19 mouse cellular contexts compared by ENCODE assay signal in genomic region chr11:79638691-79639090, GRCm38 (mm10). TPM values are rescaled to one million over a fixed set of nuclear protein-coding genes. Genes with fewer than 3 reads are reported as not detected.
A peak's percentile ranks its signal among the peaks of the same experiment; 100 is the strongest.
DNase-seq lines count a peak whose midpoint lies in the region; ATAC-seq lines count a peak whose summit lies in the region.
"Had no signal": no experiment of that assay in that cellular context is flagged by ENCODE, and none has a peak within 500 bp of the region (broad histone marks: within the 10 kb centered on the region; RNA-seq: fewer than 3 reads in every experiment).

No protein-coding gene starts in this region.

- WGBS in forebrain, embryonic 11.5 days = 63% methylated on average over 5 of the region's 5 CpGs
- WGBS in forebrain, embryonic 15.5 days = 45% methylated on average over 5 of the region's 5 CpGs
- 31% methylated on average over 5 of the region's 5 CpGs for WGBS in hindbrain, embryonic 13.5 days
- 37% methylated on average over 5 of the region's 5 CpGs for WGBS in hindbrain, embryonic 11.5 days
- 10% methylated on average over 5 of the region's 5 CpGs for WGBS in midbrain, embryonic 14.5 days
- WGBS in midbrain, embryonic 13.5 days = 11% methylated on average over 5 of the region's 5 CpGs
- WGBS in embryonic facial prominence, embryonic 10.5 days = 81% methylated on average over 5 of the region's 5 CpGs

- no peak overlapping the region for H3K4me2 ChIP-seq in forebrain, embryonic 11.5 days (ENCODE audit: low read depth, low read length, severe bottlenecking)
- no peak overlapping the region for H3K4me2 ChIP-seq in forebrain, embryonic 15.5 days (replicated peaks)
- H3K4me2 ChIP-seq in hindbrain, embryonic 13.5 days = no peak overlapping the region
- H3K4me2 ChIP-seq in hindbrain, embryonic 11.5 days (replicated peaks; ENCODE audit: low read depth, low read length) = no peak overlapping the region
- H3K4me2 ChIP-seq in midbrain, embryonic 14.5 days (ENCODE audit: low read length) = no peak overlapping the region
- H3K4me2 ChIP-seq in midbrain, embryonic 13.5 days (replicated peaks) = no peak overlapping the region
- H3K4me2 ChIP-seq: embryonic facial prominence, embryonic 13.5 days; heart, embryonic 13.5 days; intestine, embryonic 15.5 days had no signal

- H3K9me3 ChIP-seq in forebrain, embryonic 11.5 days (ENCODE audit: control insufficient read depth, low read length) = no peaks in the 10 kb centered on the region
- H3K9me3 ChIP-seq in forebrain, embryonic 15.5 days = no peaks in the 10 kb centered on the region
- 0 out of 2 replicates have a peak, but pooled peaks cover 3% of the 10 kb centered on the region for H3K9me3 ChIP-seq in hindbrain, embryonic 13.5 days
- H3K9me3 ChIP-seq in hindbrain, embryonic 11.5 days (ENCODE audit: control insufficient read depth, low read length) = no peaks in the 10 kb centered on the region
- H3K9me3 ChIP-seq in midbrain, embryonic 14.5 days (ENCODE audit: control insufficient read depth, low read length) = no peaks in the 10 kb centered on the region
- peaks cover 3% of the 10 kb centered on the region; the same call in 1 of the 2 replicates for H3K9me3 ChIP-seq in midbrain, embryonic 13.5 days
- H3K9me3 ChIP-seq in embryonic facial prominence, embryonic 10.5 days = peaks cover 6% of the 10 kb centered on the region; the same call in 1 of the 2 replicates
- H3K9me3 ChIP-seq: embryonic facial prominence, embryonic 13.5 days; intestine, embryonic 15.5 days had no signal

- no peak for ATAC-seq in forebrain, embryonic 11.5 days (replicated peaks; ENCODE audit: low FRiP score)
- no peak for ATAC-seq in forebrain, embryonic 15.5 days (replicated peaks)
- ATAC-seq in hindbrain, embryonic 13.5 days (ENCODE audit: low FRiP score) = no peak
- ATAC-seq in hindbrain, embryonic 11.5 days (ENCODE audit: low FRiP score) = no peak
- ATAC-seq in midbrain, embryonic 14.5 days (ENCODE audit: low FRiP score, low TSS enrichment) = no peak
- ATAC-seq in midbrain, embryonic 13.5 days = no peak
- no peak for ATAC-seq in megakaryocyte, adult 5-6 weeks (ENCODE audit: poor library complexity, severe bottlenecking)
- ATAC-seq: intestine, embryonic 15.5 days had no signal

- no peak for DNase-seq in forebrain, embryonic 11.5 days (ENCODE audit: low spot score)
- no peak for DNase-seq in hindbrain, embryonic 11.5 days (ENCODE audit: low spot score)
- DNase-seq in midbrain, embryonic 14.5 days = peak; percentile 51
- DNase-seq in embryonic facial prominence, embryonic 10.5 days (ENCODE audit: low spot score) = no peak
- DNase-seq: adrenal gland, postnatal 10 days; cerebellum, adult 11-12 months; cerebellum, adult 9-10 months; cerebellum, postnatal 25 days; gastrocnemius, postnatal 36 days; heart, adult 11 months; heart, postnatal 36 days had no signal

- no peaks in the 10 kb centered on the region for H3K36me3 ChIP-seq in forebrain, embryonic 11.5 days (ENCODE audit: control insufficient read depth, insufficient read depth, low read length)
- H3K36me3 ChIP-seq in forebrain, embryonic 15.5 days = 0 out of 2 replicates have a peak, but pooled peaks cover 9% of the 10 kb centered on the region
- H3K36me3 ChIP-seq in hindbrain, embryonic 13.5 days = peaks cover 15% of the 10 kb centered on the region
- H3K36me3 ChIP-seq in hindbrain, embryonic 11.5 days (ENCODE audit: control insufficient read depth, insufficient read depth, low read length) = no peaks in the 10 kb centered on the region
- 0 out of 2 replicates have a peak, but pooled peaks cover 3% of the 10 kb centered on the region for H3K36me3 ChIP-seq in midbrain, embryonic 14.5 days (ENCODE audit: control insufficient read depth, insufficient read depth, low read length)
- H3K36me3 ChIP-seq in midbrain, embryonic 13.5 days = peaks cover 4% of the 10 kb centered on the region; the same call in 1 of the 2 replicates
- H3K36me3 ChIP-seq in embryonic facial prominence, embryonic 10.5 days (replicated peaks) = peaks cover 5% of the 10 kb centered on the region
- H3K36me3 ChIP-seq: embryonic facial prominence, embryonic 13.5 days; heart, embryonic 13.5 days; intestine, embryonic 15.5 days had no signal

- H3K9ac ChIP-seq in forebrain, embryonic 11.5 days (ENCODE audit: low read length) = no peak overlapping the region
- no peak overlapping the region for H3K9ac ChIP-seq in forebrain, embryonic 15.5 days (replicated peaks)
- H3K9ac ChIP-seq in hindbrain, embryonic 13.5 days = no peak overlapping the region
- no peak overlapping the region for H3K9ac ChIP-seq in hindbrain, embryonic 11.5 days (ENCODE audit: low read depth, low read length)
- H3K9ac ChIP-seq in midbrain, embryonic 14.5 days (replicated peaks; ENCODE audit: low read length) = no peak overlapping the region
- H3K9ac ChIP-seq in midbrain, embryonic 13.5 days (replicated peaks) = no peak overlapping the region
- H3K9ac ChIP-seq: embryonic facial prominence, embryonic 13.5 days; heart, embryonic 13.5 days; intestine, embryonic 15.5 days had no signal

- peaks cover 2% of the 10 kb centered on the region; the same call in 1 of the 2 replicates for H3K4me1 ChIP-seq in forebrain, embryonic 11.5 days (replicated peaks; ENCODE audit: control insufficient read depth, insufficient read depth, low read length)
- H3K4me1 ChIP-seq in forebrain, embryonic 15.5 days = peaks cover 9% of the 10 kb centered on the region; the same call in 1 of the 2 replicates
- peaks cover 29% of the 10 kb centered on the region for H3K4me1 ChIP-seq in hindbrain, embryonic 13.5 days (replicated peaks)
- peaks cover 6% of the 10 kb centered on the region for H3K4me1 ChIP-seq in hindbrain, embryonic 11.5 days (replicated peaks; ENCODE audit: control insufficient read depth, insufficient read depth, low read length)
- H3K4me1 ChIP-seq in midbrain, embryonic 14.5 days (ENCODE audit: control insufficient read depth, insufficient read depth, low read length) = 0 out of 2 replicates have a peak, but pooled peaks cover 7% of the 10 kb centered on the region
- peaks cover 34% of the 10 kb centered on the region for H3K4me1 ChIP-seq in midbrain, embryonic 13.5 days (replicated peaks)
- H3K4me1 ChIP-seq in embryonic facial prominence, embryonic 10.5 days = peaks cover 44% of the 10 kb centered on the region

- H3K27ac ChIP-seq in forebrain, embryonic 11.5 days (ENCODE audit: low read depth, low read length) = 0 out of 2 replicates have a peak overlapping the region, but pooled peaks have one; percentile 18
- no peak overlapping the region for H3K27ac ChIP-seq in forebrain, embryonic 15.5 days (replicated peaks)
- peak overlapping the region; percentile 62; the same call in 1 of the 2 replicates for H3K27ac ChIP-seq in hindbrain, embryonic 13.5 days
- no peak overlapping the region for H3K27ac ChIP-seq in hindbrain, embryonic 11.5 days (ENCODE audit: low read depth, low read length)
- no peak overlapping the region for H3K27ac ChIP-seq in midbrain, embryonic 14.5 days (replicated peaks; ENCODE audit: low read depth, low read length)
- H3K27ac ChIP-seq in midbrain, embryonic 13.5 days = no peak overlapping the region
- 0 out of 2 replicates have a peak overlapping the region, but pooled peaks have one; percentile 24 for H3K27ac ChIP-seq in embryonic facial prominence, embryonic 10.5 days (replicated peaks)
- H3K27ac ChIP-seq: embryonic facial prominence, embryonic 13.5 days; heart, embryonic 13.5 days; intestine, embryonic 15.5 days had no signal

- no peak overlapping the region for H3K4me3 ChIP-seq in forebrain, embryonic 11.5 days (ENCODE audit: low read depth, low read length)
- H3K4me3 ChIP-seq in forebrain, embryonic 15.5 days = no peak overlapping the region
- H3K4me3 ChIP-seq in hindbrain, embryonic 13.5 days = no peak overlapping the region
- no peak overlapping the region for H3K4me3 ChIP-seq in hindbrain, embryonic 11.5 days (ENCODE audit: low read depth, low read length)
- H3K4me3 ChIP-seq in midbrain, embryonic 14.5 days (replicated peaks; ENCODE audit: low read depth, low read length) = no peak overlapping the region
- no peak overlapping the region for H3K4me3 ChIP-seq in midbrain, embryonic 13.5 days (replicated peaks)
- H3K4me3 ChIP-seq in embryonic facial prominence, embryonic 10.5 days = no peak overlapping the region
- H3K4me3 ChIP-seq: embryonic facial prominence, embryonic 13.5 days; heart, embryonic 13.5 days; intestine, embryonic 15.5 days had no signal

- no peaks in the 10 kb centered on the region for H3K27me3 ChIP-seq in forebrain, embryonic 11.5 days (ENCODE audit: control insufficient read depth, insufficient read depth, low read length)
- no peaks in the 10 kb centered on the region for H3K27me3 ChIP-seq in forebrain, embryonic 15.5 days
- no peaks in the 10 kb centered on the region for H3K27me3 ChIP-seq in hindbrain, embryonic 13.5 days
- no peaks in the 10 kb centered on the region for H3K27me3 ChIP-seq in hindbrain, embryonic 11.5 days (ENCODE audit: control insufficient read depth, insufficient read depth, low read length)
- H3K27me3 ChIP-seq in midbrain, embryonic 14.5 days (ENCODE audit: control insufficient read depth, insufficient read depth, low read length) = no peaks in the 10 kb centered on the region
- H3K27me3 ChIP-seq in midbrain, embryonic 13.5 days = no peaks in the 10 kb centered on the region
- no peaks in the 10 kb centered on the region for H3K27me3 ChIP-seq in embryonic facial prominence, embryonic 10.5 days (replicated peaks; ENCODE audit: low read depth, poor library complexity, severe bottlenecking)
- H3K27me3 ChIP-seq: embryonic facial prominence, embryonic 13.5 days; intestine, embryonic 15.5 days had no signal

RNA-seq across cellular contexts. Expression of gene Rab11fip4, which starts 47.7 kb away (rescaled TPM):
- 16.0 and 16.8 TPM in 2 replicates for polyA plus RNA-seq in forebrain, embryonic 11.5 days (2014; fragmentation: Nextera tagmentation; extraction: Ambion mirVana)
- polyA plus RNA-seq in forebrain, embryonic 15.5 days (2015; fragmentation: Nextera tagmentation; extraction: Ambion mirVana) = 25.6 TPM in 2 replicates
- 26.1 and 26.9 TPM in 2 replicates for polyA plus RNA-seq in hindbrain, embryonic 13.5 days (2015; fragmentation: Nextera tagmentation; extraction: Ambion mirVana)
- 11.5 and 11.6 TPM in 2 replicates for polyA plus RNA-seq in hindbrain, embryonic 11.5 days (2014; fragmentation: Nextera tagmentation; extraction: Ambion mirVana)
- polyA plus RNA-seq in midbrain, embryonic 14.5 days (2014; fragmentation: Nextera tagmentation; extraction: Ambion mirVana) = 22.0 and 24.4 TPM in 2 replicates
- 21.8 and 22.2 TPM in 2 replicates for polyA plus RNA-seq in midbrain, embryonic 13.5 days (2015; fragmentation: Nextera tagmentation; extraction: Ambion mirVana)
- 15.8 and 16.3 TPM in 2 replicates for polyA plus RNA-seq in embryonic facial prominence, embryonic 10.5 days (2016; fragmentation: Nextera tagmentation; extraction: Ambion mirVana)
- 3.7 and 4.9 TPM in 2 replicates for total RNA-seq in megakaryocyte, adult 5-6 weeks (2015)
- total RNA-seq in megakaryocyte, adult 5-6 weeks (2017) = 13.3 and 17.8 TPM in 2 replicates
- polyA plus RNA-seq: heart, postnatal 0 days had no signal

Comparison
In these comparisons a context has a peak if more than half of its experiments do, and no peak if none do; other contexts are left out.
1. H3K27ac ChIP-seq: peak in forebrain, embryonic 11.5 days (single experiment), hindbrain, embryonic 13.5 days (single experiment) and embryonic facial prominence, embryonic 10.5 days (single experiment); none in forebrain, embryonic 15.5 days (single experiment), hindbrain, embryonic 11.5 days (single experiment), midbrain, embryonic 14.5 days (single experiment) and midbrain, embryonic 13.5 days (single experiment).